Mouse (Mus musculus) midbrain, embryonic 16.5 days (tissue): ENCODE measurements around the gene Ube2j2. TPM values are rescaled to one million over a fixed set of nuclear protein-coding genes. Genes with fewer than 3 reads are reported as not detected.

Experiments
- ATAC-seq: fragments of 200-750 bp; cut with Nextera tagmentation; 2 replicates; pipeline ENCODE4 v1.8.0; 2017; ENCODE audit warnings: moderate TSS enrichment
- H3K27ac ChIP-seq: fragments of 300-500 bp; sonication (generic); 2 replicates; pipeline ENCODE4 v1.5.1; 2014; ENCODE audit warnings: mild to moderate bottlenecking, low read length, mixed read lengths
- H3K27me3 ChIP-seq: fragments of 300-500 bp; sonication (generic); 2 replicates; pipeline ENCODE4 v1.6.1; 2014; ENCODE audit warnings: low read depth, low read length, mixed read lengths; ENCODE audit not compliant: control insufficient read depth, insufficient read depth
- H3K36me3 ChIP-seq: fragments of 300-500 bp; sonication (generic); 2 replicates; pipeline ENCODE4 v1.6.1; 2014; ENCODE audit warnings: mild to moderate bottlenecking, low read length, moderate library complexity, mixed read lengths; ENCODE audit not compliant: control insufficient read depth, insufficient read depth
- H3K4me1 ChIP-seq: fragments of 300-500 bp; sonication (generic); 2 replicates; pipeline ENCODE4 v1.6.1; 2014; ENCODE audit warnings: mild to moderate bottlenecking, low read length, mixed read lengths; ENCODE audit not compliant: control insufficient read depth, insufficient read depth
- H3K4me2 ChIP-seq: fragments of 300-500 bp; sonication (generic); 2 replicates; pipeline ENCODE4 v1.6.1; 2014; ENCODE audit warnings: mild to moderate bottlenecking, low read length, mixed read lengths
- H3K4me3 ChIP-seq: fragments of 300-500 bp; sonication (generic); 2 replicates; pipeline ENCODE4 v1.5.1; 2014; ENCODE audit warnings: low read depth, mild to moderate bottlenecking, low read length, moderate library complexity, mixed read lengths
- H3K9ac ChIP-seq: fragments of 300-500 bp; sonication (generic); 2 replicates; pipeline ENCODE4 v1.6.1; 2014; ENCODE audit warnings: low read depth, low read length, mixed read lengths
- H3K9me3 ChIP-seq: fragments of 300-500 bp; sonication (generic); replicated peaks from 2 replicates; pipeline ENCODE4 v1.6.1; 2014; ENCODE audit warnings: mild to moderate bottlenecking, low read length, mixed read lengths; ENCODE audit not compliant: control insufficient read depth, poor library complexity, severe bottlenecking
- WGBS: fragments of 180-500 bp; shearing (Covaris S2); extraction: QIAGEN DNeasy Blood & Tissue Kit; methylation state at CpG from one replicate; pipeline ENCODE4 v1.1.7; 2014; 5-methylcytosine and 5-hydroxymethylcytosine counted together
- polyA plus RNA-seq: library from polyadenylated mRNA; unstranded; fragments of >200 nt; fragmentation: Nextera tagmentation; extraction: Ambion mirVana; gene quantifications from 2 replicates; pipeline ENCODE4 v1.2.1, GENCODE M21; 2015

Ube2j2 gene
- 109 and 110 TPM in 2 replicates for polyA plus RNA-seq

DNA sequence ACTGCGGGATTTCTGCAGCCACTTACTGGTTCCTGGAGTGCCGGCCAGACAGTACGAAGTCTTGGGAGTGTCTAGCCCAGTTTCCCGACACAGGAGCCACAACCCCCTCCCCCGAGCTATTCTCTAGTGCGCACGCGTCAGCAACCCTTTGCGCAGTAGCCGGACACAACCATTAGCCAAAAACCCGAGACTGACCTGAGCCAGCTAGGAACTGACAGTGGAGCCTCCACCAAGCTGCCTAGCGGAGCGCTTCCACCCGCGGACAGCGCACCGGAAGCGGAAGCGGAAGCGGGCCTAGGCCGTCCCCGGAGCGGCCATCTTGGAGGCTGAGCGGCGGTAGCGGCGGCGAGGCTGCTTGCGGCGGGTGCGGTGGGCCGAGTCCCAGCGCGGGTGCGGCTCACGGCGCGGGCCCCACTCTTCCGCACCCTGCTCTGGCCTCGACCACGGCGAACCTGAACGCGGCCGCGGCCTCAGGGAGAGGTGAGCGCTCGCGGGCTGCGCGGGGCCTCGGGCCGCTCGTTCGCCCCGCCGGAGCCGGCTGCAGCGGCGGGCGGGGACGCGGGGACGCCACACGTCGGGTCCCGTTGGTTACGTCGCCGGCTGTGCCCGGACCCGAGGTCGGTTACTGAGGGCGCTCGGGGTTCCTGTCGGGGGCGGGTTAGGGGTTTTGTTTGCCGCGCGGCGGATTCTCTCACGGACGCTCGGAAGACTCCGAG lies at the start of gene Ube2j2:
Gene Ube2j2 (plus strand): TSS at position 298 of the 716 bp plus-strand sequence.
- 0% methylated on average over 84 of the region's 85 CpGs for WGBS
- H3K9me3 ChIP-seq = no peaks in the 10 kb centered on the region
- H3K27me3 ChIP-seq = peaks cover 2% of the 10 kb centered on the region; the same call in 1 of the 2 replicates
- no peaks in the 10 kb centered on the region; the same call in 1 of the 2 replicates for H3K36me3 ChIP-seq
- ATAC-seq = peak; percentile 98
- H3K4me3 ChIP-seq = peak within 1 kb of the TSS; percentile 88
- peak within 1 kb of the TSS; percentile 95 for H3K4me2 ChIP-seq
- H3K4me1 ChIP-seq = peaks cover 17% of the 10 kb centered on the region
- peak within 1 kb of the TSS; percentile 86 for H3K9ac ChIP-seq
- H3K27ac ChIP-seq = peak within 1 kb of the TSS; percentile 86

- Histone ChIP-seq H3K4me3 (peak overlapping the region; percentile 92), H3K4me2 (peak overlapping the region; percentile 94), H3K4me1 (peaks cover 43% of the 10 kb centered on the region), H3K9ac (peak overlapping the region; percentile 98), H3K27ac (peak overlapping the region; percentile 38; the same call in 1 of the 2 replicates), H3K36me3 (peaks cover 26% of the 10 kb centered on the region), H3K27me3 (no peaks in the 10 kb centered on the region), H3K9me3 (no peaks in the 10 kb centered on the region)
- no peak for ATAC-seq
- WGBS = 22% methylated on average over 8 of the region's 8 CpGs
These were observed 49.2 kb upstream of the Ube2j2 start for GRCm38 (mm10) chr4:155894311-155894881.

DNA sequence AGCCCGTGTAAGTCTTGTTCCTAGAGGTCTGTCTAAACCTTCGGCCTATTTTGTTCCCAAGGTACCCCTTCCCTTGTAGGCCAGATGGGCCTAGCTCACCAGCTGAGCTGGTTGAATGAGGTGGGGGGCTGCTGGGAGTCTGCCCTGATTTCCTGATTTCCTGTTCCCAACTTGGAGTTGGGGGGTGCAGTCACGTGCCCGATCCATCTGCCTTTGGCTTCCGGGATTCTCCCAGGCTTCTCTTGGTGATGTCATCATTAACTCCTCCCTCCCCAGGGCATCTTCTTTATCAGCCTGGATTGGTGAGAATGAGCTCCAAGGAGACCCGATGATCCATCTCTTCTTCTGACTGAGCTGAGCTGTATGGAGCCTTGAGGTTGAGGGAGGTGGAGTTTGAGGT lies 48.4 kb upstream of the Ube2j2 start:
- ATAC-seq = no peak
- 22% methylated on average over 6 of the region's 6 CpGs for WGBS
- peak overlapping the region; percentile 98 for H3K9ac ChIP-seq

GRCm38 (mm10) chr4:155895826-155896225 lies 47.8 kb upstream of the Ube2j2 start:
- Histone ChIP-seq H3K4me2 (peak overlapping the region; percentile 94), H3K4me1 (peaks cover 31% of the 10 kb centered on the region), H3K4me3 (no peak overlapping the region), H3K27me3 (no peaks in the 10 kb centered on the region), H3K9ac (no peak overlapping the region), H3K27ac (no peak overlapping the region), H3K9me3 (no peaks in the 10 kb centered on the region), H3K36me3 (peaks cover 35% of the 10 kb centered on the region)
- no peak for ATAC-seq
- 95% methylated on average over 4 of the region's 4 CpGs for WGBS

More for the DNA sequence above, 48.4 kb upstream of the Ube2j2 start:
- Histone ChIP-seq H3K4me2 (peak overlapping the region; percentile 94), H3K9me3 (no peaks in the 10 kb centered on the region), H3K4me3 (peak overlapping the region; percentile 92), H3K4me1 (peaks cover 38% of the 10 kb centered on the region), H3K27me3 (no peaks in the 10 kb centered on the region), H3K27ac (peak overlapping the region; percentile 38; the same call in 1 of the 2 replicates), H3K36me3 (peaks cover 33% of the 10 kb centered on the region)

GRCm38 (mm10) chr4:155896461-155896860 lies 47.2 kb upstream of the Ube2j2 start:
- peaks cover 41% of the 10 kb centered on the region for H3K36me3 ChIP-seq
- WGBS = 95% methylated on average over 12 of the region's 12 CpGs

DNA sequence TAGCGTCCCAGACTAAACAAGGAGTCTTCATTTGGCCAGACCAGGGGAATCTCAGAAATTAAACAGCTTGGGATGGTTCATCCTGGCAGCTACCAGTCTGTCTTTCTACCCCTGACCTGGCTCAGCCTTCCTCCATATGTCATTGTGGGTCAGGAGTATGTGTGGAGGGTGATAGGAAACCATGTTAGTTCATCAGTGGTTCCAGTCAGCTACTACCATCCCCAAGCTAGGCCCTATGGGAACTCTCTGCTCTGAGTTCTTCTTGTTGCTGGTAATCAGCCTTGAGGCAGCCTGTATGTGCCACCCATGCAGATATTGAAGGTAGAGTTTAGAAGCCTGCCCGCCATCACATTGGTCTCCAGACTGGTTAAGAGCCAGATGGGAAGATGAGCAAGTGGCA lies 45.3 kb upstream of the Ube2j2 start:
- WGBS = 98% methylated on average over 2 of the region's 2 CpGs
- no peak for ATAC-seq

More at GRCm38 (mm10) chr4:155896461-155896860, 47.2 kb upstream of the Ube2j2 start:
- H3K4me2 ChIP-seq = no peak overlapping the region
- no peak overlapping the region for H3K9ac ChIP-seq
- no peak for ATAC-seq
- H3K27ac ChIP-seq = no peak overlapping the region
- no peaks in the 10 kb centered on the region for H3K9me3 ChIP-seq
- H3K4me1 ChIP-seq = peaks cover 31% of the 10 kb centered on the region
- H3K27me3 ChIP-seq = no peaks in the 10 kb centered on the region
- no peak overlapping the region for H3K4me3 ChIP-seq

DNA sequence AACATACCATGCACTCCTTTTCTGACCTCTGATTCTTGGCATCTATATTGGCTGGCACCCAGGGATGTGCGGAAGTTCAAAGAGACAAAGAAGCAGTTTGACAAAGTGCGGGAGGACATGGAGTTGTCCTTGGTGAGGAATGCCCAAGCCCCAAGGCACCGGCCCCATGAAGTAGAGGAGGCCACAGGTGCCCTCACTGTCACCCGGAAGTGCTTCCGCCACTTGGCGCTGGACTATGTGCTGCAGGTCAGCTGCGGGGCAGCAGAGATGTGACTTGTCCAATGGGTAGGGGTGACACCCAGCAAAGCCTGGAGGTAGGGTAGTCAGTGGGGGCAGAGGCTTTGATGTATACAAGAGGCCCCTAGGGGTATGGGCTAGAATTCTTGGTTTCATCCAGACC lies 44.3 kb upstream of the Ube2j2 start:
- H3K9ac ChIP-seq = no peak overlapping the region
- H3K9me3 ChIP-seq = no peaks in the 10 kb centered on the region
- H3K4me1 ChIP-seq = peaks cover 16% of the 10 kb centered on the region
- peaks cover 68% of the 10 kb centered on the region for H3K36me3 ChIP-seq
- no peak overlapping the region for H3K27ac ChIP-seq
- no peaks in the 10 kb centered on the region for H3K27me3 ChIP-seq
- 95% methylated on average over 7 of the region's 7 CpGs for WGBS
- ATAC-seq = no peak
- H3K4me2 ChIP-seq = no peak overlapping the region
- no peak overlapping the region for H3K4me3 ChIP-seq

More for the DNA sequence above, 45.3 kb upstream of the Ube2j2 start:
- Histone ChIP-seq H3K27ac (no peak overlapping the region), H3K4me1 (peaks cover 27% of the 10 kb centered on the region), H3K9ac (no peak overlapping the region), H3K27me3 (no peaks in the 10 kb centered on the region), H3K36me3 (peaks cover 60% of the 10 kb centered on the region), H3K9me3 (no peaks in the 10 kb centered on the region), H3K4me2 (no peak overlapping the region), H3K4me3 (no peak overlapping the region)

GRCm38 (mm10) chr4:155901205-155901604 lies 42.4 kb upstream of the Ube2j2 start:
- H3K27ac ChIP-seq = no peak overlapping the region
- no peaks in the 10 kb centered on the region for H3K4me1 ChIP-seq
- H3K36me3 ChIP-seq = peaks cover 81% of the 10 kb centered on the region
- no peak overlapping the region for H3K4me2 ChIP-seq
- WGBS = 91% methylated on average over 3 of the region's 3 CpGs
- no peaks in the 10 kb centered on the region for H3K27me3 ChIP-seq
- H3K9me3 ChIP-seq = no peaks in the 10 kb centered on the region
- H3K9ac ChIP-seq = no peak overlapping the region
- H3K4me3 ChIP-seq = no peak overlapping the region
- peak; percentile 52; the same call in 1 of the 2 replicates for ATAC-seq

GRCm38 (mm10) chr4:155903246-155903645 lies 40.4 kb upstream of the Ube2j2 start:
- Histone ChIP-seq H3K27me3 (no peaks in the 10 kb centered on the region), H3K9me3 (no peaks in the 10 kb centered on the region), H3K27ac (no peak overlapping the region), H3K4me3 (no peak overlapping the region), H3K4me1 (no peaks in the 10 kb centered on the region), H3K9ac (no peak overlapping the region), H3K36me3 (peaks cover 72% of the 10 kb centered on the region), H3K4me2 (no peak overlapping the region)
- 97% methylated on average over 13 of the region's 13 CpGs for WGBS
- no peak for ATAC-seq
